Mouse (Mus musculus): ENCODE measurements around the gene Gm5565.
"Not testable (repeated sequence)": the region's sequence is repeated elsewhere in the genome, so short reads cannot be mapped to it uniquely, and the experiment has no call there.

Gm5565 gene

GRCm38 (mm10) chr5:146160439-146160838 is at the start of gene Gm5565:
TSS of gene Gm5565 (minus strand) at chr5:146160539.
- DNase-seq (ENCODE audit: low read depth, low spot score) = not testable (repeated sequence)

- DNase-seq (ENCODE audit: low read depth, low spot score) = no peak
Measured at GRCm38 (mm10) chr5:146205537-146205936, 45.2 kb upstream of the Gm5565 start.

- DNase-seq (ENCODE audit: low read depth, low spot score) = no peak
Measured at GRCm38 (mm10) chr5:146203921-146204320, 43.6 kb upstream of the Gm5565 start.

GRCm38 (mm10) chr5:146200580-146200979 is 40.2 kb upstream of the Gm5565 start:
- no peak for DNase-seq (ENCODE audit: low read depth, low spot score)

- DNase-seq (ENCODE audit: low read depth, low spot score) = no peak
Measured at GRCm38 (mm10) chr5:146199540-146199939, 39.2 kb upstream of the Gm5565 start.

- DNase-seq (ENCODE audit: low read depth, low spot score) = no peak
Measured at GRCm38 (mm10) chr5:146199073-146199472, 38.7 kb upstream of the Gm5565 start.

- no peak for DNase-seq (ENCODE audit: low read depth, low spot score)
Measured at GRCm38 (mm10) chr5:146193360-146193759, 33.0 kb upstream of the Gm5565 start.

- no peak for DNase-seq (ENCODE audit: low read depth, low spot score)
Measured at GRCm38 (mm10) chr5:146190501-146191269, 30.3 kb upstream of the Gm5565 start.

- no peak for DNase-seq (ENCODE audit: low read depth, low spot score)
Measured at GRCm38 (mm10) chr5:146190093-146190492, 29.8 kb upstream of the Gm5565 start.

GRCm38 (mm10) chr5:146188712-146189111 is 28.4 kb upstream of the Gm5565 start:
- DNase-seq (ENCODE audit: low read depth, low spot score) = no peak

GRCm38 (mm10) chr5:146188144-146188543 is 27.8 kb upstream of the Gm5565 start:
- no peak for DNase-seq (ENCODE audit: low read depth, low spot score)

- DNase-seq (ENCODE audit: low read depth, low spot score) = peak; percentile 54
Measured at GRCm38 (mm10) chr5:146187441-146187840, 27.1 kb upstream of the Gm5565 start.

- DNase-seq (ENCODE audit: low read depth, low spot score) = not testable (repeated sequence)
Measured at GRCm38 (mm10) chr5:146185204-146185603, 24.9 kb upstream of the Gm5565 start, which contains the start of gene 1700001J03Rik. TSS of gene 1700001J03Rik (minus strand) at chr5:146185304.

- DNase-seq (ENCODE audit: low read depth, low spot score) = not testable (repeated sequence)
Measured at GRCm38 (mm10) chr5:146172744-146173143, 12.4 kb upstream of the Gm5565 start.

GRCm38 (mm10) chr5:146170621-146171020 is 10.3 kb upstream of the Gm5565 start, which contains the start of gene Gm6309:
TSS of gene Gm6309 (minus strand) at chr5:146170721.
- DNase-seq (ENCODE audit: low read depth, low spot score) = not testable (repeated sequence)

- DNase-seq (ENCODE audit: low read depth, low spot score) = not testable (repeated sequence)
Measured at GRCm38 (mm10) chr5:146158326-146158725, 2.0 kb downstream of the Gm5565 start.

GRCm38 (mm10) chr5:146150454-146150853 is 9.9 kb downstream of the Gm5565 start:
- no peak for DNase-seq (ENCODE audit: low read depth, low spot score)

GRCm38 (mm10) chr5:146147903-146148302 is 12.4 kb downstream of the Gm5565 start:
- peak; percentile 8 for DNase-seq (ENCODE audit: low read depth, low spot score)
